Mouse (Mus musculus): ENCODE data around the gene Gm960.

The Gm960 gene

DNA sequence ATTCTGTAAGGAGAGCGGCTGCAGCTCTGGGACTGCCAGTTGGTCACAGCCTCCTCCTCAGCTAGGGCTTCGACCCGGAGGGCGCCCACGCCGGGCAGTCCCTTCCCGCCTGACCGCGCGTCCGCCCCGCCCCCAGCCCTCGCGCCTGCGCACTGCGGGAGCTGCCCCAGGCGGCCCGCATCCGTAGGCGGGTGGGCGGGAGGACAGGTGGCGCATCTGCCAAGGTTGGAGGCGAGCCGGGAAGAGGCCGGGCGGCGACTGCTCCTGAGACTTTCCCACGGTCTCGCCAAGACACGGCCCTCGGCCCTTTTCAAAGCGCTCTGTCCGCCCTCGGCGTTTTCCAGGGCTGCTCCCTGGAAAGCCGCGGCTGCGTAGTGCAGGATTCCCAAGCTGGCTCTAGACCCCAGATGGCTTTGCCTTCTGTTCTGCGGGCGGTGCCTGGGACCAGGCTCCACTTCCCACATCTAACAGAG, at the start of gene Gm960:
Gm960 (minus strand) TSS at position 464 of the 473 bp plus-strand sequence.
- no peak for DNase-seq (ENCODE audit: low read depth, low spot score)

GRCm38 (mm10) chr19:4747631-4748312, 49.3 kb upstream of the Gm960 start:
- DNase-seq (ENCODE audit: low read depth, low spot score) = no peak

DNA sequence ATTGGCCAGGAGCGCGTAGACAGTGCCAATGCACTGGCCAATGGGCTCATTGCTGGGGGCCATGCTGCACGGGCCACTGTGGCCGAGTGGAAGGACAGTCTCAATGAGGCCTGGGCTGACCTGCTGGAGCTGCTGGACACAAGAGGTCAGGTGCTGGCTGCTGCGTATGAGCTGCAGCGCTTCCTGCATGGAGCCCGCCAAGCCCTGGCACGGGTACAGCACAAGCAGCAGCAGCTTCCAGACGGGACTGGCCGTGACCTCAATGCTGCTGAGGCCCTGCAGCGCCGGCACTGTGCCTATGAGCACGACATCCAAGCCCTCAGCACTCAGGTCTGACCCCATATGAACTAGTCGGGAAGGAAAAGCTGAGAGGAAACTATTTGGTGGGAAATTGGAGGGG, 48.1 kb upstream of the Gm960 start:
- no peak for DNase-seq (ENCODE audit: low read depth, low spot score)

DNA sequence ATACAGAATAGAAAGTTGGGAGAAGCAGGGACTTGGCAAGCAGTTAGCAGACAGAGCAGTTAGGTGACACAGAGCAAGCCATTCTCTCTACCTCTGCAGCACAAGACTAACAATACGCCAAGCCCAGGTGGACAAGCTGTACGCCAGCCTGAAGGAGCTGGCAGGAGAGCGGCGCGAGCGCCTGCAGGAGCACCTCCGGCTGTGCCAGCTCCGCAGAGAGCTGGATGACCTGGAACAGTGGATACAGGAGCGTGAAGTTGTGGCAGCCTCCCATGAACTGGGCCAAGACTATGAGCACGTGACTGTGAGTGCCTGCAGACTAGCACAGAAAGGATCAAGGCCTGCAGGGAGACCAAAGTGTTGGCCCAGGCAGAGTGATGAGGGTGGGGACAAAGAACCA, 47.2 kb upstream of the Gm960 start:
- DNase-seq (ENCODE audit: low read depth, low spot score) = no peak

DNA sequence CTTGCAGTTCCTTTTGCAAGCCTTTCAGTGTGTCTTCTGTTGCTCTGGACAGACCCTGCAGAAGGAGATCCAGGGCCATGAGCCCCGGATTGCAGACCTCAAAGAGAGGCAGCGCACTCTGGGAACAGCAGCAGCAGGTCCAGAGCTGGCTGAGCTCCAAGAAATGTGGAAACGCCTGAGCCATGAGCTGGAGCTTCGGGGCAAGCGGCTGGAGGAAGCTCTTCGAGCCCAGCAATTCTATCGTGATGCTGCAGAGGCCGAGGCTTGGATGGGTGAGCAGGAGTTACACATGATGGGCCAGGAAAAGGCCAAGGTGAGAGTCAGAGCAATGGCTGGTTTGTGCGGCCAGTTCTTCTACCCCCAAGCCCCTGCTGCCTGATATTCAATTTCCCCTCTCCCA, 46.6 kb upstream of the Gm960 start:
- DNase-seq (ENCODE audit: low read depth, low spot score) = no peak

- DNase-seq (ENCODE audit: low read depth, low spot score) = no peak
Measured at GRCm38 (mm10) chr19:4744026-4744425, 45.6 kb upstream of the Gm960 start.

DNA sequence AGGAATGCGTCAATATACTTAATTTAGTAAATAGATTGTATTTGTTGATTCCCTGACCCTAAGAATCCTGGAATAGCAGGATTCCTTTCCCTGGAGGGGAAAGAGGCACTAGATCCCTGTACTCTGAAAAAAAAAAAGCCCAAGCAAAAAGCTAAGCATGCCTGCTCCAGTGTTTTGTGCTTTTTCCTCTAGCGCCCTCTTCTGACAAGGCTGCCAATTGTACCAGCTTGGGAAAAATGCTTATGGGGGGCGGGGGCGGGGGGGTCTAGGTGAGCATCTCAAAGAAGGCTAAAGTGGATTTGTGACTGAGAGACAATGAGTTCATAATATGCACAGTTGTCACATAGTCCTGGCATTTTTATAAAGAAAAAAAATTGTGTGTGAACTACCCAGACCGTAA, 45.1 kb upstream of the Gm960 start:
- DNase-seq (ENCODE audit: low read depth, low spot score) = no peak

DNA sequence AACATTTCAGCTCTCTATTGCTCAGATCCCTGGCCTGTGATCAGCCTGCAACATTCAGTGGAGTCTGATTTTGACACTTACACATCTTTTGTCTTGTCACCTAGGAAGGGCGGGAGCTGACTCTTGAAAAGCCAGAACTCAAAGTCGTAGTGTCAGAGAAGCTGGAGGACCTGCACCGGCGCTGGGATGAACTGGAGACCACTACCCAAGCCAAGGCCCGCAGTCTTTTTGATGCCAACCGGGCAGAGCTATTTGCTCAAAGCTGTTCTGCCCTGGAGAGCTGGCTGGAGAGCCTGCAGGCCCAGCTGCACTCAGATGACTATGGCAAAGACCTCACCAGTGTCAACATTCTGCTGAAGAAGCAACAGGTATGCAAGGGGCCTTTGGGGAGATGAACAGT, 43.8 kb upstream of the Gm960 start:
- DNase-seq (ENCODE audit: low read depth, low spot score) = no peak

DNA sequence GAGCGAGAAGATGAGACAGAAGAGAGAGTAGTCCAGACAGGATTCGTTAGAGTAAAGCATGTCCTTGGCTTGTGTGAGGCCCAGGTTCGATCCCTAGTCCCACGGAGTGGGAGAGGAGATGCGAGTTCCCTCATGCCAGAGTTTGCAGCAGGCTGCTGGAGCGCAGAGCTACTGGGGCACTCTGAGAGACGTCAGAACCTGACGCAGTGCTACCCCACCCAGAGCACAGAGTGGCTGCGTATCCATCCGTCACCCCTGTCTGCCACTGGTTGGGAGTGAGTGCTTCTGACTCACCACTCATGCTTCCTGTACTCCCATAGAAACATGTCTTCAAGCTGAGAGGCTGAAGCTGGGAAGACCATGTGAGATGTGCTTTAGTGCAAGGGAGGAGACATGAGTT, 43.0 kb upstream of the Gm960 start:
- no peak for DNase-seq (ENCODE audit: low read depth, low spot score)

GRCm38 (mm10) chr19:4739762-4740161, 41.3 kb upstream of the Gm960 start:
- DNase-seq (ENCODE audit: low read depth, low spot score) = no peak

DNA sequence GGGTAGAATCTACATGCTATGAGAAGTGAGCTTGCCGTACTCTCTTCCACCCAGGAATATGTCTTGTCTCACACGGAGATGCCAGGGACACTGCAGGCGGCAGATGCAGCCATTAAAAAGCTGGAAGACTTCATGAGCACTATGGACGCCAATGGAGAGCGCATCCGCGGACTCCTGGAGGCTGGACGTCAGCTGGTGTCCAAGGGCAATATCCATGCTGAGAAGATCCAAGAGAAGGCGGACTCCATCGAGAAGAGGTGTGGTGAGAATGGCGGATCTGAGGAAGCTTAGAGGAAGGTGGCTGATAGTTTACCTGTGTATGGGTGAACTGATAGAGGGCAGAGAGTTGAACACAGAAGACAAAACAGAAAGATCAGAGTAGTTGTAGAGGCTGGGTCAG, 40.6 kb upstream of the Gm960 start:
- DNase-seq (ENCODE audit: low read depth, low spot score) = no peak

DNA sequence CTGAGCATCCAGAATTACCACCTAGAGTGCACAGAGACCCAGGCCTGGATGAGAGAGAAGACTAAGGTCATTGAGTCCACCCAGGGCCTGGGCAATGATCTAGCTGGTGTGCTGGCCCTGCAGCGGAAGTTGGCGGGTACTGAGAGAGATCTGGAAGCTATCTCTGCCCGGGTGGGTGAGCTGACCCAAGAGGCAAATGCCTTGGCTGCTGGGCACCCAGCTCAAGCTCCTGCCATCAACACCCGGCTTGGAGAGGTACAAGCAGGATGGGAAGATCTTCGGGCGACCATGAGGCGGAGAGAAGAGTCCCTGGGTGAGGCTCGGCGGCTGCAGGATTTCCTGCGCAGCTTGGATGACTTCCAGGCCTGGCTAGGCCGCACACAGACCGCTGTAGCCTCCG, 39.4 kb upstream of the Gm960 start:
- DNase-seq (ENCODE audit: low read depth, low spot score) = no peak

- DNase-seq (ENCODE audit: low read depth, low spot score) = no peak
Measured at GRCm38 (mm10) chr19:4733052-4733451, 34.6 kb upstream of the Gm960 start.

- DNase-seq (ENCODE audit: low read depth, low spot score) = no peak
Measured at GRCm38 (mm10) chr19:4729186-4729585, 30.7 kb upstream of the Gm960 start.

DNA sequence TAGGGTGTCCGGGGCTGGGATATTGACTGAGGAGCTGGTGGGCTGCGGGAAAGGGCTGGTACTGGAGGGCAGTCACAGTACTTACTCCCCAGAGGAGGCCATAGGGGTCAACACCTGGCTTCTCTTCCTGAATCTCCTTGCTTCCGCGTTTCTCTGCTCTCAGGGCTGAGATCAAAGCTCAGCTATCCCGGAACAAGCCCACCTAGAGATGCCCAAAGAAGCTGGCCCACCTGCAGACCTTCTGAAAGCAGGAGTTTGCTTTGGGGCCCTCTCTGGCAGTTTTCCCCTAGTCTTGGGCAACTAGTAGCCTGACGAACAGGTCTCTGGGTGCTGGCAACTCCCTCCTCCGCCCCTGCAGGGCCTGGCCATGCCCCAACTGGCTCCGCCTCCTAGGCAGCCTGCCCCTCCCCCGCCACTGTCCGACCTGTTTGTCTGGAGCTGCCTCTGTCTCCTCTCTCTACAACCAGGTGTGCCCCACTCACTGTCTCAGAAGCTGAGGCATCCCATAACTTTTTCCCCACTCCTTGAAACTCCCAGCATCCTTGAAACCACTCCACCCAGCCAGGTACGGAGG, 22.3 kb upstream of the Gm960 start:
- no peak for DNase-seq (ENCODE audit: low read depth, low spot score)

- no peak for DNase-seq (ENCODE audit: low read depth, low spot score)
Measured at GRCm38 (mm10) chr19:4720112-4720511, 21.6 kb upstream of the Gm960 start.

- DNase-seq (ENCODE audit: low read depth, low spot score) = no peak
Measured at GRCm38 (mm10) chr19:4719351-4719764, 20.9 kb upstream of the Gm960 start.

DNA sequence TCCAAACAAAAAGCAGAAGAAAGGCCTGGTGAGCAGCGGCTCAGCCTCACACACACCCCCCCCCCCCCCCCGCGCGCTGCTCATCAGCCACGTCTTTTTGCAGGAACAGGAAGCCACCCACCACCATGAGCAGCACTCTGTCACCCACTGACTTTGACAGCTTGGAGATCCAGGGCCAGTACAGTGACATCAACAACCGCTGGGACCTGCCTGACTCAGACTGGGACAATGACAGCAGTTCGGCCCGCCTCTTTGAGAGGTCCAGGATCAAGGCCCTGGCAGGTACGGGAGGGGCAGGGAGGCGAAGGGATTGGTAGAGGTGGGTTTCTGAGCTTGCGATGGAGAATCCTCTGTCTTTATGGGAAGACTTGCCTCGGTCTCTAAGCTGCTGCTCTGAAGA, 20.2 kb upstream of the Gm960 start:
- DNase-seq (ENCODE audit: low read depth, low spot score) = no peak

GRCm38 (mm10) chr19:4717281-4717680, 18.8 kb upstream of the Gm960 start:
- DNase-seq (ENCODE audit: low read depth, low spot score) = no peak

- no peak for DNase-seq (ENCODE audit: low read depth, low spot score)
Measured at GRCm38 (mm10) chr19:4716756-4717155, 18.3 kb upstream of the Gm960 start.

- no peak for DNase-seq (ENCODE audit: low read depth, low spot score)
Measured at GRCm38 (mm10) chr19:4713886-4714285, 15.4 kb upstream of the Gm960 start.

GRCm38 (mm10) chr19:4712781-4713526, 14.5 kb upstream of the Gm960 start:
- no peak for DNase-seq (ENCODE audit: low read depth, low spot score)
